Mouse (Mus musculus) v-Abl transformed pro-B cells (cell line): ENCODE measurements around the gene Shld2.

Source experiments
- in situ Hi-C, 2 experiments: fragments of 400-800 bp; cut with MboI; formaldehyde crosslinking; loops; one replicate each; pipeline ENCODE4 v1.15.1; 2025; ENCODE audit not compliant: unreplicated experiment in 2 of 2

The Shld2 gene

DNA sequence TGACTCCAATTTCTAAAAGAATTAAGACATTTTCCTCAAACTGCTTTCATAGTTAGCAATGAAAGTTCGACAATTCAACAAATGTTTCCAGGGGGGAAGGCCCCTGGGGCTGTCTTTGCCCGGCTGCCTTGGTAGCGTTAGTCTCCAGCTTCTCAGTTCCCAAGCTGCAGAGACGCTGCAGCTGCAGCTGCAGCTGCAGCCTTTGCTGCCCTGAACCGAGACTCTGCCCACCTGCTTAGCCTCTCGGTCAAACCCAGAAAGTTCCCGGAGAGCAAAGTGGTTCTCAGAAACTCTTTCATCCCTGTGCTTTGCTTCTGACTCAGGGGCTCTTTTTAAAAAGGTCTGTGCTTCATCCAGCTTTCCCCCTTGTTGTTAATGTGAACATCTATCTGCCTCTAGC lies 78.0 kb downstream of the Shld2 start:
- in situ Hi-C loops, result no loop called here

DNA sequence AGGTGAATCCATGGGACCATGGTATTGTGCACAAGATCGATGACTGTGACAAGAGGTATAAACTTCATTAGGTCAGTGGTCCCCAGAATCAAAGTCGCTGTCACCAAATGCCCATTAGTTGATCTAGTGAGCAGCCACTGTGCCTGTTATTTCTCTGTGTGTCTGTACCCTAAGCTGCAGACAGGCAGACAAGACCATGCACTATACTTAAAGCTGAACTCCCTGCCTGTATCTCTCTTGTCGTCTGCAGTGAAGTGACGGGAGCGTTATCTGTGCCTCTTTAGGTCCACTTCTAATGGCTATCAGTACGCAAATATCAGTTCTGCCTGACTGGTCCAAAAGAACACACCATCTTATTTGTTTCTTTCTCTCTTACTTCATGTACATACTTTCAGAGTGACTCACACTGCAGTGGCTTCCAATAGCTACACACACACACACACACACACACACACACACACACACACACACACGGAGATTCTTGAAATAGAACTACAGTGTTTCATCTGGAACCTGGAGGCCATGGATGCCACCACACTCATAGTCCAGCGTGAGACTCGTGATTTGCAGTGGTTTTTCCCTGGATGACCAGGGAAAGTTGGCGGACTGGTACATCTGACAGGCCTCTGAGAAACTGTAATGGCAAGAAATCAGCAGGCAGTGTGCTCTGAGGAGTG lies 81.3 kb downstream of the Shld2 start:
- in situ Hi-C loops, result no loop called here

DNA sequence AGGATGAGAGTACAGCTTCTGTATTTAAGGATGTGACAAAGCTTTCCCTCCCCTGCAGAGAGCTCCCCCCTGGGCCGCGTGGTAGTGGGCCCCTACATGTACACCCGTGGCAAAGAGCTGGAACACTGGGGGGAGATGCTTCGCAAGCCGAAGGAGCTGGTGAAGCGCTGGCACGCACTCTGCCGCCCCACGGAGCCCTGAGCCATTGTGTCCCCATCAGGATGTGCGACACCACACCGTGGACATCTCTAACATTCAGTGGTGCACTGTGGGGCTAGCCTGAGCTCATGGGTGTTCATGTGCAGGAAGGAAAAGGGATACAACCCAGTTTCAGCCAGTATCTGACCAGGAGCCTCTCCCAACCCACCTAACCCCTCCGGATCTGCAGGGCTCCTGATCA lies 82.3 kb downstream of the Shld2 start:
- in situ Hi-C loops, result no loop called here

DNA sequence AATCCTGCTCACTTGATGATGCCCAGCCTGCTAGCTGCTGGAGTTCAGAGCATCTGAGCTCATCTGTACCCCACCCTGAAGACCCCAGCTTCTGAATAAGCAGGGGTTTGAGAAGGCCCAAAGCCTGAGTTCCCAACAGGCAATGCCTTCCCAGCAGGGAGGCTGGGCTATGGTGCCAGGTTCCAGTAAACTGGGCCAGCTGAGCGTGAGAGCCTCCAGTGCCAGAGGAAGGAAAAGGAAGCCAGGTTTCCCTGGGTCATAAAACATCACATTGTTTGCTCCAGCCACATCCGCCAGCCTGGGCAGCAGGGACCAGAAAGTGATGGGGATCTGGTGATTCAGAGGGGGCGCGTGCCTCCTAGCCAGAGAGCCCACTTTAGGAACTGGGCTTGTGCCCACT lies 83.7 kb downstream of the Shld2 start:
- in situ Hi-C loops, result no loop called here

DNA sequence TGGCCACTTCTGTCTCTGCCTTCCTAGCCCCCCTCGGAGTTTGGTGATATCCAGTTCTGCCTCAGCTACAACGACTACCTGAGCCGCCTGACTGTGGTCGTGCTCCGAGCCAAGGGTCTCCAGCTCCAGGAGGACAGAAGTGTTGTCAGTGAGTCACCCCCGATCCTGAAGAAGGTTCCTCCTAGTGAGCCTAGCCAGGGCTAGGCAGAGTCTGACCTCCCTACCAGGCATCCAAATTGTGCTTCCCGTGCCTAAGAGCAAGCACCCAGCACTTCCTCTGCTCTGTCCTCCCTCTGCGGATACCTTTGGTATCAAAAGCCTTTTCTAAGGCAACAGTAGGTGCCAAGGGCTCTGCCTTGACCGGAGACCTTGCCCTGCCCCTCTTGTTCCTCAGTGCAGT lies 84.3 kb downstream of the Shld2 start:
- in situ Hi-C loops, result no loop called here

DNA sequence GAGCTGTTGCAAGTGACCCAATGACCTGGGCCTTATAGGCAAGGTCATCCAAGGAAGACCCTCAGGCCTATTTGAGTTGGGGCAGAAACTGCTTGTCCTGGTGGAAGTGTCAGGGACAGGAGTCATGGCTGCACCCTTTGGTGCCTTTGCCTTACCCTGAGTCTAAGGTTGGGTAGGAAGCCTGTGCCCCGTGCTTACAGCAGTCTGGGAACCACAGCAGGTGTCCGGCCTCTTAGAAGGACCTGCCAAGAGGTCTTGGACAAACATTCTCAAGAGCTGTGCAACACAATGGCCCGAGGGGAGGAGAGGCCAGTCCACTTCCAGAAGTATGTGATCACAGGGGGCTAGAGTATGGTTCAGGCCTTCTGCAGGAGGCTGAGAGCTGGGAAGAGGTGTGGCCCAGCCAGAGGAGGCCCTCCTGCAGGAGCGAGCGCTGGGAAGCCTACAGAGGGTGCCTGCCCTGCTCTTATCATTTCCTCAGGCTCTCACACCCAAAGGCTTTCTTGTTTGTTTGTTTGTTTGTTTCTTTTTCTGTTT lies 86.9 kb downstream of the Shld2 start:
- in situ Hi-C loops, result no loop called here

DNA sequence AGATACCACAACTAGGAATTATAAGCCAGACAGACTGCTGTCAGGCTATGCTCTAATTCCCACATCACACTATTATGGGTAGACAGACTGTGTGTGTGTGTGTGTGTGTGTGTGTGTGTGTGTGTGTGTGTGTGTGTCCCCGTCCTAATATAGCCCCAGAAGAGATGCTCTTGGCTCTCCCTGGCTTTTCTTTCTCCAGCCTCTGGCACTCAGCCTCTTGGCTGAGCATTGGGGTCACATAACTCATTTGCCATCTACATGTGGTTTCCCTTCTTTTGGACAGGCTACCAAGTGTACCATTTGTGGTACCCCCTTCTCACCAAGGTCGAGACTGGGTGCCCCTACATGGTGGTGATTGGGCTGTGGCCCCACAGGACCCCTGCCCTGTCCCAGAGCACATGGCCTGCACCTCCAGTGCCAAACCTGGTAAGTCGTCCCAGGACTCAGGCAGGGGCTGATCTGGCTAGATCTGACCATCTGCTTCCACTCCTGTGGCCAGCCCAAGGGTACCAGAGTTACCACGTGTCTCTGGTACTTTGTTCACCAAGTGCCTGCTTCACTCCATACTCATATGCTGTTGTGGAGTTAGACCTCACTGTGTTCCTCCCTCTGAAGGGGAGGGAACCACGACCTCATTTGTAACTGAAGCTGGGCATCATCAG lies 88.7 kb downstream of the Shld2 start:
- in situ Hi-C loops, result no loop called here

DNA sequence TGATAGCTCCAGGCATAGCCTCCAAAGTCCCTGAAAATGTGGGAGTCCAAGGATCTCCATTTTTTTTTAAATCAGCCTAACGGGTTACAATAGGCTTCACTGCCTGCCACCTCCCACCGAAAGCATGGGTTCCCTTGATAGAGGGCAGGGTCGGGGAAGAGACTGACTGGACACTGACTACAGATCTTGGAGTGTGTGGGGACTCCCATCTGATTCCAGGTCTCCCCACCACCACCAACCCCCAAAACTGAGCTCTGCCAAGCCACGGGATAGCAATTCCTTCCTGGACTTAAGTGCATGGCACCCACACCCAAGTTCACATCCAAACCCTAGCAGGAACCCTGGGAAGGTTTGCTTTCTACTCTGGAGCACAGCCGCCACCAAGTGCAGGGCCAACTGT lies 89.9 kb downstream of the Shld2 start:
- in situ Hi-C loops, result no loop called here

DNA sequence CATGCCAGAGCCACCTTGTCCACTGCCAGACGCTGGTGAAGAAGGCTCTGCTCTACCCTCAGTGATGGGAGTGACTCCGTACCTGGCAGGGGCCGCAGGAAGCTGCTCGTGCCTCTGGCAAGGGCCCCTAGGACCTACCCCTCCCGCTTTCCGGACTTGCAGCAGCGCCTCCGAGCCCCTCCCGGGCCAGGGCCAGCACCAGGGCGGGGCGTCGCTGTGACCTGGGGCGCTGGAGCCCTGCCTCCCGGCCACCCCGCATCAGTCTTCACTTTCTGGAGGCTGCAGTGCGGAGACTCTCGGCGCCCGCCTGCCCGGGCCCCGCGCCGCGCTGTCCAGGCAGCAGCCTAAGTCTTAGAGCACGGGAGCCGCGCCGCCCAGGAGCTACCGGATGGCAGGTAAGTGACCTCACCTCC lies 90.5 kb downstream of the Shld2 start:
- in situ Hi-C loops, result no loop called here

DNA sequence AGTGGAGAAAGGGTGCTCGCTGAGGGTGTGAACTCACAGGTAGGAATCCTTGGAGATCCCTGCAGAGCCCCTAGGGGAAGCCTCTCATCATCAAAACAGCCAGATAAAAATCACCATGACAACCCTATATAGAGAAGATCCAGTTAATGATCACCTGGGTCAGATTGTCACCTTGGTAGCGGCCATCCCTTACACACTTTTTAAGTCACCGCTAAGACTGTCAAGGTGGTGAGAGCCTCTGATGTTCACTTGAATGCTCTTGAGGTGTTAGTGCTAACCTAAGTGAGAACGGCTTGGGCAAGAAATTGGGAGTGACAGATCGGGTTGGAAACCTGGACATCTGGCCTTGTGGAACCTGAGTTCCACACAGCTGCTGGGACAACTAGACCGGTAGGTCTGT lies 91.0 kb downstream of the Shld2 start, which contains the start of gene Syt15:
Gene Syt15 (plus strand): TSS at position 301 of the 400 bp plus-strand sequence.
- in situ Hi-C loops, result no loop called here

DNA sequence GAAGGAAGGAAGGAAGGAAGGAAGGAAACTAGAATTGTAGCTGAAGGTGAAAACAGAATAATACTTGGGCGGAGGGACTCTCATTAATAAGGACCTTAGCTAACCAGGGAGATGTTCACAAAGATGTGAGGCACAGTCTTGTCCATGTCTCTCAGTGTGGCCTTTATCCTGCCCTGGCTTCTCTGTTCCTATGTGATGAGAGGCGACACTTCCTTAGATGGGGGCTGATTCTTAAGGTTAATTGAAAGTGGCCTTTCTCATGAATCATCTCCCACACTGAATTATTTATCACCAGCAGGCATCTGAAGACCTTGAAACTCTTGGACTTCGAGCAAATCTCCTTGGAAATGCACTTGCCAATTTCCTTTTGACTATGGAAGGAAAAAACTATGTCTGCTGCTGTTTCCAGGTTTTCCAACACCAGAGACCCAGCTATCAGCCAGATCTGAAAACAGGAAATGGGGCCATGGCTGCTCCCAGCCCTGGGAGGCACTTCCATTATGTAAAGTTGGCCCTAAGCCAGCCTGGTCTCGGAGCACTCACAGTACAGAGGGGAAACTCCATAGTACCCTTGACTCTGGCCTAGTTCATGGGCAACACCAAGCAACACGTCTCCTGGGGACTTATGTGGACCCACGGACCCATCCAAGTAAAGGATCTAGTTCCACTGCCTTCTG lies 94.7 kb downstream of the Shld2 start:
- in situ Hi-C loops, result no loop called here

DNA sequence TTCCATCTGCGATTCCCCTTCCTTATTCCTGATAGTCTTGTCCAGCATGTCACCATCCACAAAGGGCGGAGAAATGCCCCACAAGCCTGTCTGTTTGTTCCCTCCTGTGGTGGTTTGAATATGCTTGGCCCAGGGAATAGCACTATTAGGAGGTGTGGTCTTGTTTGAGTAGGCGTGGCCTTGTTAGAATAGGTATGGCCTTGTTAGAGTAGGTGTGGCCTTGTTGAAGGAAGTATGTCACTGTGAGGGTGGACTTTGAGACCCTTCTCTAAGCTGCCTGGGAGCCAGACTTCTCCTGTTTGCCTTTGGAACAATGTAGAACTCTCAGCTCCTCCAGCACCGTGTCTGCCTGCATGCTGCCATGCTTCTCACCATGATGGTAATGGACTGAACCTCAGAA lies 100.4 kb downstream of the Shld2 start:
- in situ Hi-C loops, result no loop called here

DNA sequence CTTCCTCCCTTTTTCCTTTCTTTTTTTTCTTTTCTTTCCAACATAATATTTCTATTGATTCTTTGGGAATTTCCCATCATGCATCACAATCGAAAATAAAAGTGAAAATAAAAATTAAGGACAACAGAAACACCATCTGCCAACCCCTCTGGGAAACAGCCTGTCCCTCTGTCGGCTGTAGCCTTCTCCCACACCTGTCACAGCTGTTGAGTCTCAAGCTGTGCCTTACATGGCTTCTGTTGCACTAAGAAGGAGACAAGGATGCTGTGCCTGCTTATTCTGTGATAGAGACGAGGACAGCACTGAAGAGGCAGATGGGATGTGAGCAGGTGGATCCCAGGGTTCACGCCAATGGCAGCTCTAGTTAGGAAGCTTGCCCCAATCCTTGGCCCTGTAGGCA lies 101.2 kb downstream of the Shld2 start:
- in situ Hi-C loops, result no loop called here

DNA sequence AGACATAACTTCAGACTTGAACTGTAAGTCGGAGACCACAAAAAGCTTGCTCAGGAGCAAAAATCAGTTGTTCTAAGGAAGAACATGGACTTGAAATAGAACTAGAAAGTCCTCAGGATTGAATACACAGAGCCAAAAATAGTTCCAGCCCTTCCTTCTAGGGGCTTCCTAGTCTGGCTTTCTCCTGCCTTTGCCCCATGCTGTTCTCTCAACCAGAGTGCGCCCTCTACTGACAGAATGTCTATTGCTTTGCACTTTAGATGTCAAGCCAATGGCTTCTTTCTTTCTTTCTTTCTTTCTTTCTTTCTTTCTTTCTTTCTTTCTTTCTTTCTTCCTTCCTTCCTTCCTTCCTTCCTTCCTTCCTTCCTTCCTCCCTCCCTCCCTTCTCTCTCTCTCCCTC lies 101.6 kb downstream of the Shld2 start:
- in situ Hi-C loops, result no loop called here

DNA sequence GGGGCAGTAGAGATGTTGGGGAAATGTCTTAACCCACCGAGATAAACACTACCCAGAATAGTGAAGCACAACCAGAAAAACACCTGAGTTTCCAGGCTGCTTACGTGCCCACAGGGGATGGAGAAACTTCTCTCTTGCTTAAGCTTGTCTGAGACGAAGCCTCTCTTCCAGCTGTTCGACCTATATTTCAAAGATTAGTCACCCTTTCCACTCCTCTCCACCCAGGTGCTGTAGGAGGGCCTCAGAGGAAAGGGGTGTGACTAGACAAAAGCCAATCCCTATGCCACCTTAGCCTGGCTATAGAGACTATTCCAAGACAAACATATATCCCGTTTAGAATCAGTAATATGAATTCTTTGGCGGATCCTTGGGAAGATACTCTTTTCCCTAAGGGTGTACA lies 102.3 kb downstream of the Shld2 start:
- in situ Hi-C loops, result no loop called here

DNA sequence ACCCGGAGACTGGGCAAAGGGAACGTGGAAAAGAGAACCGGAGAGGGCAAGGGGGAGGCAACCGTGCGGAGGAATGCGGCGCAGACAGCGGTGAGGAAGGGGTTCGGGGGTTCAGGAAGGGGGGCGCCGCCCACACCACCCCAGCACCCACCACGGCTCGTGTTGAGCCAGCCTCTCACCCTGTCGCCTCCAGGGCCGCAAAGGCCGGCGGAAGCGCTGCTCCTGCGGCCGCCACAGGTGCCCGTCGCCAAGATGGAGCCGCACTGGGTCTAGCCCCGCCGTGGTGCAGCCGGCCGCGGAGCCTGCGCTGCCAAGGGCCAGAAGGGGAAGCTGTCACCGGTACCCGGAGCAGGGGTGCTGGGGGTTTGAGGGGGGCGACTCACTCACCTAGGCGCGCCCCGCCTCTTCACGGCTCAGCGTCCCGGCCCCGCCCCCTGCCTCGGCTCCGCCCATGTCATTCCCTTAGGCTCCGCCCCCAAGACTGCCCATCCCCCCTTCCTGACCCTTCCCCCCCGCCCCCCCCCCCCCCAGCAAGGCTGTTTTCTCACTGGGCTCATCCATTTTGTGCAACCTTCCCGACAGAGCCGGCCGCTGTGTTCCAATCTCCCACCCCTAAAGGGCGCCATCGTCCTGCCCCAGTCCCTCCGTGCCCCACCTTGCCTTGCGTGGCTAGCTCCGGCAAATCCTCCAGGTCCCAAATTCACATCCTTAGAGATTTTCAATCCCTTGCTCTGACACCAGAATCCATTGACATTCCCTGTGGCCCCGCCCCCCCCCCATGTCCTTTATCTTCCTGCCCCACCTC lies 108.9 kb downstream of the Shld2 start, which contains the start of gene Gprin2:
Gene Gprin2 (minus strand): TSS at position 423 of the 805 bp plus-strand sequence.
- in situ Hi-C loops, result no loop called here

DNA sequence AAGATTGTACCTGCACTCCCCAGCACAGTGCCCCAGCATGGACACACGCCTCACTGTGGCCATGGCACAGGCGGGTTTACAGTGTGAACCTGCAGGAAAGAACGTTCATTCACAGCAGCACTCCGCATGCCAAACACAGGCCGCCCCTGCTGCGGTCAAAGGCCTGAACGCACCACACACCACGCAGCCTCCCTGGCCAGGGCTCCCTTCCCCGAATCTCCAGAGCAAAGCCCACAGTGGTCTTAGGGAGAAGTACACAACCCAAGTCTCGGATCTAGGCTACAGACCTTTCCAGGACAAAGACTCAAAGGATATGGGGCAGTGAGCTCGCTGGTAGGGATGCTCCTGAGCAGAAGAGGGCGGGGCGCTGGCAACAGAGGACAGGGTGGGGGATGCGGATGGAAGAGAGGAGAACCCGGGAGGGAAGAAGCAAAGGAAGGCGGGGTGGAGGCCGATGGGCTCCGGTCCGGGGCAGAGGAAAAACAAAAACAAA lies 109.5 kb downstream of the Shld2 start:
- in situ Hi-C loops, result no loop called here

DNA sequence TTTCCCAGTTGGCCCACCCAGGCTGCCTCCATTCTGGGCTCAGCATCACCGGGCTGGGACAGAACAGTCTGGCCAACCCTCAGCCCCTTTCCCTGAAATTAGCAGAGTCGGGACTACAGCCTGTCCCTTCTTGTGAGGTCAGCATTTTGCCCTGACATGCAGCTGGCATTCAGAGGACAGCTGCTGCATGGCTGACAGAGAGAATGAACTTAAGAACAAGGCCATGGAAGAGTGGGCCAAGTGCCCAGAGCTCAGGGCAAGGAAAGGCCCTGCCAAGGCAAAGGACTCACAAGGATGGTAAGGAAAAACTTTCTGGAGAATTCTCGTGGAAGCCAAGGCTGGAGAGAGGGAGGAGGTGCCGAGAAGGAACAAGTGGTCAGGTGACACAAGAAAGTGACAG lies 113.6 kb downstream of the Shld2 start:
- in situ Hi-C loops, result no loop called here

DNA sequence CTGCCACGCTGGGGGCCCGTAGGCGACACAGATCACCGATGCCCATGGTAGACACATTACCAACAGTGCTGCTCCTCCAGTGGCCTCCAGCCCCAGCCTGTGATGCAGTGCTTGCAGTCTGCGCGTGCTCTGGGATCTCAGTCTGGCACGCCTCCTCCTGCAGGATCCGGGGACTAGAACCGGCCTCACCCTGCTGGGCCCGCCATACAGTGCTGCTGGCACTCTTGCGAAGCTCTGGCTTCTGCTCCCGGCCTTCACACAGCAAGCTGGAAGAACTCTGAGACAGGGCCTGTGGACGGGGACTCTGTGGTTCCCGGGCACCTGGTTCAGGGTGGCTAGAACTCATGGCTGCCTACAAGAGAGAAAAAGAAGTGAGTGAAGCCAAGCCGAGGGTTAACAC lies 114.8 kb downstream of the Shld2 start:
- in situ Hi-C loops, result no loop called here

DNA sequence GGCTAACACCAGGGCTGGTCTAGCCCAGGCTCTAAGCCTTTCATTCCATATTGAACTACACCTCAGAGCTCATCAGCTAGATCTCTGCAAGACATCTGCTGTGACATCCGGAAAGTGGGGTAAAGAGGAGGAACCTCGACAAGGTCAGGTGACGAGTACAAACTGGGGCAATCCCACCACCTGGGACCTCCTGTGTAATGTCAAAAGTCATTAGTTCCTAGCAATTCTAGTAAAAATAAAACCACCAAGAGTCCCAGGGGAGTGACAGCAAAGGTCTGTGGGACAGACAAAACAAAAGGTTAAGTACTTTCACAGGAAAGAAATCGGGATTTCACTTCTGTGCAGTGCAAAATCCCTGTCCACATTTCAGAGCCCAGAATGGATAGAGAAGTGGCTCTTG lies 116.4 kb downstream of the Shld2 start:
- in situ Hi-C loops, result no loop called here

DNA sequence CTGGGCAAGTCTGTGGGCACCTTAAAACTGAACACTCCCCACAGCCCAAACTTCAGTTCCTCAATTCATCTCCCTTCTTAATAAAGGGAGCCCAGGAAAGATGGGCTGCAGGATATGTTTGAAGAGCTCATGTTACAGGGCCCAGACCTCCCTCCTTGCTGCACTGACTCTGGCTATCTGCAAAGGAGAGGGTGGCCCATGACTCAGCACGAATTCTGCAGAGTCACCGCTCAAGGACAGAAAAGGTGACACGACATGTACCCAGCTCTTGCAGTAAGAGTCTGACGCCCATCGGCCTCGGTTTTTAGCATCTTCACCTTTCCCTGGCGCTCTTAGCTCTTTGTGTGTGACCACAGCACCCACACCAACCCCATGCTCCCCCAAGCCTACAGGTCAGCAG lies 119.9 kb downstream of the Shld2 start:
- in situ Hi-C loops, result no loop called here
